Comparison of ENCODE assay signal across 16 mouse cellular contexts in the genomic region with DNA sequence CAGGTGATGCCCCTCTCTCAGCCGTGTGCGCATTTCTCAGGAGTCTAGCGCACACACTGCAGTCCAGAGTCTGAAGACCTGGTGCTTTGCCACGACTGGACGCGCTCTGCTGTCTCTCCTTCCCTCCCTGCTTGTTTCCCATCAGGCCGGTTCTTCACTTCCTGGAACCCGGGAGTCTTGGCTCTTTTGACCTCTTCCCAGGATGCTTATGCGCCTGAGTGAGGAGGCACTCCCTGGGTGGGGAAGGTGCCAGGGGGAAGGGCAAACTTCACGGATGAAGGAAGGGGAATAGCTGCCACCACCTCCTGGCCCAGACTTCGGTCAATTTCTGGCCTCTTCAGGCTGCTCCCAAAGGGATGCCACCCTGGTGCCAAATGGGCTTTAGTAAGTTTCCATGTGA.
A peak's percentile ranks its signal among the peaks of the same experiment; 100 is the strongest.
DNase-seq lines count a peak whose midpoint lies in the region; ATAC-seq lines count a peak whose summit lies in the region.
"Had no signal": no experiment of that assay in that cellular context is flagged by ENCODE, and none has a peak within 500 bp of the region (broad histone marks: within the 10 kb centered on the region; RNA-seq: fewer than 3 reads in every experiment).

No protein-coding gene starts in this region.

- H3K4me3 ChIP-seq in forebrain, embryonic 11.5 days (ENCODE audit: low read depth, low read length): no peak overlapping the region
- no peak overlapping the region for H3K4me3 ChIP-seq in forebrain, embryonic 15.5 days
- H3K4me3 ChIP-seq: forebrain, embryonic 12.5 days had no signal

- WGBS in forebrain, embryonic 11.5 days: 42% methylated on average over 11 of the region's 11 CpGs
- WGBS in forebrain, embryonic 15.5 days: 55% methylated on average over 11 of the region's 11 CpGs

- no peak for ATAC-seq in forebrain, embryonic 11.5 days (replicated peaks; ENCODE audit: low FRiP score)
- ATAC-seq in forebrain, embryonic 15.5 days (replicated peaks): no peak
- ATAC-seq: hindbrain, embryonic 16.5 days had no signal

- no peaks in the 10 kb centered on the region for H3K4me1 ChIP-seq in forebrain, embryonic 11.5 days (replicated peaks; ENCODE audit: control insufficient read depth, insufficient read depth, low read length)
- H3K4me1 ChIP-seq in forebrain, embryonic 15.5 days: no peaks in the 10 kb centered on the region
- H3K4me1 ChIP-seq: forebrain, embryonic 12.5 days had no signal

- H3K9ac ChIP-seq in forebrain, embryonic 11.5 days (ENCODE audit: low read length): no peak overlapping the region
- H3K9ac ChIP-seq in forebrain, embryonic 15.5 days (replicated peaks): no peak overlapping the region
- H3K9ac ChIP-seq: forebrain, embryonic 12.5 days had no signal

- H3K36me3 ChIP-seq in forebrain, embryonic 11.5 days (ENCODE audit: control insufficient read depth, insufficient read depth, low read length): no peaks in the 10 kb centered on the region
- H3K36me3 ChIP-seq in forebrain, embryonic 15.5 days: no peaks in the 10 kb centered on the region
- H3K36me3 ChIP-seq: forebrain, embryonic 12.5 days had no signal

- no peak overlapping the region for H3K27ac ChIP-seq in forebrain, embryonic 11.5 days (ENCODE audit: low read depth, low read length)
- H3K27ac ChIP-seq in forebrain, embryonic 15.5 days (replicated peaks): no peak overlapping the region
- H3K27ac ChIP-seq: forebrain, embryonic 12.5 days had no signal

- H3K27me3 ChIP-seq in forebrain, embryonic 11.5 days (ENCODE audit: control insufficient read depth, insufficient read depth, low read length): no peaks in the 10 kb centered on the region
- no peaks in the 10 kb centered on the region for H3K27me3 ChIP-seq in forebrain, embryonic 15.5 days

- no peaks in the 10 kb centered on the region for H3K9me3 ChIP-seq in forebrain, embryonic 11.5 days (ENCODE audit: control insufficient read depth, low read length)
- H3K9me3 ChIP-seq in forebrain, embryonic 15.5 days: no peaks in the 10 kb centered on the region
- H3K9me3 ChIP-seq: forebrain, embryonic 12.5 days had no signal

- no peak overlapping the region for H3K4me2 ChIP-seq in forebrain, embryonic 11.5 days (ENCODE audit: low read depth, low read length, severe bottlenecking)
- H3K4me2 ChIP-seq in forebrain, embryonic 15.5 days (replicated peaks): no peak overlapping the region
- H3K4me2 ChIP-seq: forebrain, embryonic 12.5 days; heart, embryonic 11.5 days had no signal

- DNase-seq in forebrain, embryonic 11.5 days (ENCODE audit: low spot score): peak; percentile 20
- DNase-seq in brain, adult 2 months (ENCODE audit: low read depth, low spot score): peak; percentile 37
- peak; percentile 22 to 48 for DNase-seq in kidney, adult 8-10 months
- DNase-seq in kidney, postnatal 4 days: peak; percentile 18 to 47
- no peak for DNase-seq in ovary, postnatal 14 days (ENCODE audit: low spot score)
- no peak for DNase-seq in liver
- DNase-seq: adrenal gland, adult 2 months; gastrocnemius, postnatal 25 days; heart, postnatal 36 days; lung, adult 18-20 months; lung, postnatal 36 days; thymus, postnatal 25 days had no signal

Comparison
In these comparisons a context has a peak if more than half of its experiments do, and no peak if none do; other contexts are left out.
1. DNase-seq: peak in forebrain, embryonic 11.5 days (single experiment), brain, adult 2 months (single experiment), kidney, adult 8-10 months (2 of 2) and kidney, postnatal 4 days (2 of 2); none in ovary, postnatal 14 days (single experiment) and liver (single experiment).